Mouse (Mus musculus) urinary bladder, postnatal 4 days (tissue): ENCODE results near the gene Grwd1.
"Not testable (repeated sequence)": the region's sequence is repeated elsewhere in the genome, so short reads cannot be mapped to it uniquely, and the experiment has no call there.

Source experiments
- DNase-seq, 2 experiments: peaks; one replicate each; pipeline ENCODE4 v3.0.0; 2021 to 2022; ENCODE audit warnings: low spot score in 2 of 2

Gene Grwd1

GRCm38 (mm10) chr7:45830427-45831127 is at the start of gene Grwd1:
Grwd1 (minus strand) TSS chr7:45830944.
- peak; percentile 77 to 80 for DNase-seq

DNA sequence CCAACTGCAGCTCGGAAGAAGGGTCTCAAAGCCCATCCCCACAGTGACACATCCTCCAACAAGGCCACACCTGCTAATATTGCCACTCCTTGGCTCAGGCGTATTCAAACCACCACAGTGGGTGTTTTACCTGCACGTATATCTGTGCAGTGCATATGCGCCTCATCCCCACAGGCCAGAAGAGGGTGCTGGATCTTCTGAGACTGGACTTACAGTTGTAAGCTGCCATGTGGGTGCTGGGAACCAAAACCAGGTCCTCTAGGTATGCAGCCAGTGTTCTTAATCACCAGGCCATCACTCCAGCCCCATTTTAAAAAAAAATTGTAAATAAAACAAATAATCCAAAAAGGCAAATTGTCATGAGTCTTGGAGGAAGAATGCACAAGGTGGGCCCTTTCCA is 49.8 kb upstream of the Grwd1 start:
- no peak for DNase-seq

GRCm38 (mm10) chr7:45878278-45878677 is 47.5 kb upstream of the Grwd1 start, which contains the start of gene Grin2d:
Grin2d (minus strand) TSS chr7:45878378.
- DNase-seq = not testable (repeated sequence)

DNA sequence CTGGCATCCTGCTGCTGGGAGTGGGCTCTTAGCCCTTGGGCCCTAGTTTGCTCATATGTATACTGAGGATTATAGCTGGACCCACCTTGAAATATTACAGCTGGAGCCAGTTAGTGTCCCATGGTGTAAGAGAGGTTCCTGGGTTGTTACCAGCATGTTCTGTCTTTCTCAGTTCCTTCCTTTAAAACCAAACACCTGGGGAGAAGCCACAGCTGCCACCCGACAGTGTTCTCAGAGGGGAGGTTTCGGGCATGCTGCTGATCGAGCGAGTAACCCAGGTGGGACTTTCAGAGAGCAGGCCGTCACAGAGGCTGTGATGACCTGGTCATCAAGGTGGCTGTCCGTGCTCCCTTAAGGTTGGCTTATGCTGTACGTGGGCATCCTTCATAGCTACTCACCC is 46.2 kb upstream of the Grwd1 start:
- no peak for DNase-seq

DNA sequence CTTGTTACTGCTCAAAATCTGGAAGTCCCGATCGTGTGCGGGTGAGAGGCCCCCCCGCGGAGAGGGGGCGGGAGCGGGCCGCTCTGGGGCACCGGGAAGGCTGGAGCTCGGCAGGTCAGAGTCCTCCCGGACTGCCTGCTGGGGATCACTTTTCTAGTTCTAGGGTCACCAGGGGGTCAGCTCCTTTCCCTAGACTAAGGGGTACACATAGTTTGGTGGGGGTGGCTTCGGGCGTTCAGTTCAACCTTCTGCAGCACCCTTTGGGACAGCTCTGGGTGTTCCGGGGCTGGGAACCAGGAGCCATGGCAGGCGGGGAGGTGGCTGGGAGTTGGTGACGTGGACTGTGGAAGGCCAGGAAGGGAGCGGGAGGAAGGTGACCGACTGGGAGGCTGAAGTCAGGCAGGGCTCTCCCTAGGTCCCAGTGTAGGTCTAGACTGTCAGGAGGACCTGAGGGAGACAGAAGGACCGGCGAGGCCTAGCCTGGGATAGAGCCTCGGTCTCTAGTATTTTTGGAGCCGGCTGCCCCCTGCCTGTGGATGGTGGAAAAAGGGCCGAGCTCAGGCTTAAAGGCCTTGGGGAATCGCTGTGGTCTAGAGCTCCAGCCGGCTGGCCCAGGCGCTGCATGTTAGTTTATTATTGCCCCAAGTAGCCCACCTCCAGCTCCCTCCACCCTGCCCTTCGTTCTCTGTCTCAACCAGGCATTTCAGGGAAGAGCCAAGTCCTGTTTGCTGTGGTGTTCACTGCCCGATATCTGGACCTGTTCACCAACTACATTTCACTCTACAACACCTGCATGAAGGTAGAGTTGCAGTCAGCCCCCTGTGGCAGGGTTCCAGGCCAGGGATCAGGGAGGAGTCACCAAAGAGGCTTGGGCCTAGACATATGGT is 42.6 kb upstream of the Grwd1 start:
- no peak for DNase-seq

- DNase-seq = peak; percentile 83 to 92
Measured at GRCm38 (mm10) chr7:45872624-45873023, 41.9 kb upstream of the Grwd1 start, which contains the start of gene Kdelr1. Kdelr1 (plus strand) TSS chr7:45872772.

DNA sequence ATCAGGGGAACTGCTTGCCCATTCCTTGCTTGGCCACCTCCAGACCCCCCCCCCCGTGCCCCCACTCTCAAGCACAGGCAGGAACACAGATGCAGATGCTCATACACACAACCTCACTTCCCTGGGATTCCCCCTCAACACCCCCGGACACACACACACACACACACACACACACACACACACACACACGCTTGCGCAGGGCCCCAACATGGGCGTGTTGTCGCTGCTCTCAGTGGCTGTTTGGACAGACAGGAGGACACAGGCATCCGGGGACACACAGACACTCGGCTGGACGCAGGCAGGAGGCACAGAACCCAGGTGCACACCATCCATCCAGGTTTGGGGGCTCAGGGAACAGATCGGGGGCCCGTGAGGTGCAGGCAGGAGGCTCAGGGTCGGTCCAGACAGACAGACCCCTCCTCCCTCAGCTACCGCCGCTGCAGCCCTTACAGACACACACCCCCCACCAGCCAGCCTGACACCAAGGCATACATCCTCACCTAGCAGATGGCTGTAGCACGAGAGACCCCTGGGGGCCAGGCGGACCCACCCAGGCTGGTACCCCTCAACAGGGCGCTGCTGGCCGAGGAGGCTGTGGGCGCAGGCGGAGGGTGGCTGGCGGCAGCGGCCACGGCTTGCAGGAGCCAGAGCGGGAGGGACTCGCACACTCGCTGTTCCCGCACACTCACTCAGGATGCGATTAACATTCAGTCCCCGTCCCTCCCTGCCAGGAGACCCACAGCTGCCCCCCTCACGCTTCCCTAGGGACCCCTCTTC is 39.7 kb upstream of the Grwd1 start:
- no peak for DNase-seq

DNA sequence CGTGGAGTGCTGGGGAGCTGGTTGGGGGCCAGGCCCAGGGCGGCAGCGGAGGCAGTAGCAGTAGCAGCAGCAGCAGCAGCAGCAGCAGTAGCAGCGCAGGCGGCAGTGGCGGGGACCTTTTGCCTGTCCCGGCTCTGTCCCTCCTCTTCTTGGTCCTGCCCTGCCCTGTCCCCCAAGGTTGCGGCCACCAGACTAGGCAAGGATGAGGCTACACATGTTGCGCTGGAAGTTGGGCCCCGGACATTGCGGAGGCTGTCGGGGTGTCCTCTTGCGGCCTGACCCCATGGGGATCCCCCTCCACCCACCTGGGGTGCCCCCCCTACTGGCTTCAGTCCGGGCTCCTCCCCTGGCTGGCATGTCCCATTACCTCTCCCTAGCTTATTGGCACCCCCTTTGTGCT is 39.0 kb upstream of the Grwd1 start:
- DNase-seq = no peak

DNA sequence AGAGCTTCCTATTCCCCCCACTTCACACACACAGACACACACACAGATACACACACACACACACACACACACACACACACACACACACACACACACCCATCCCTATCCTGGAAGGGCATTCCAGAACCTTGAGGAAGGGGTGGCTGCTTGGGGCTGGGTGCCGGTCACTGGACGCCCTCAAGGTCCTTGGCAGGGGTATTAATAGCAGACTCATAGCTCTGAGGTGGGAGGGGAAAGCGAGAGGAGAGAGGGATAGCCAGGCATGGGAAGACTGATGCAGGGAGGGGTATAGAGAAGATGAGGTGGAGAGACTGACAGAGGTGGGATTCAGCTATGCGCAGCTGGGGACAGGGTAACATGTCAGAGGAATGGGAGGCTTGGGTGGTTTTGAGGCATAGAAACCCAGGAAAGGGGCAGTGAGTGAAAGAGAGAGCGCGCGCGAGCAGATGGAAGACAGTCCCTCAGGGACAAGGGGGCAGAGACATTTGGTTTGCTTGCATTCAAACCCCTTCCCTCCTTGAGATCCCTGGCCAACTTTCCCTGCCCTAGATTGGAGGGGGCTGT is 38.4 kb upstream of the Grwd1 start:
- no peak for DNase-seq

GRCm38 (mm10) chr7:45867871-45868270 is 37.1 kb upstream of the Grwd1 start:
- no peak for DNase-seq

GRCm38 (mm10) chr7:45865925-45866910 is 35.5 kb upstream of the Grwd1 start:
- peak; percentile 95 for DNase-seq

DNA sequence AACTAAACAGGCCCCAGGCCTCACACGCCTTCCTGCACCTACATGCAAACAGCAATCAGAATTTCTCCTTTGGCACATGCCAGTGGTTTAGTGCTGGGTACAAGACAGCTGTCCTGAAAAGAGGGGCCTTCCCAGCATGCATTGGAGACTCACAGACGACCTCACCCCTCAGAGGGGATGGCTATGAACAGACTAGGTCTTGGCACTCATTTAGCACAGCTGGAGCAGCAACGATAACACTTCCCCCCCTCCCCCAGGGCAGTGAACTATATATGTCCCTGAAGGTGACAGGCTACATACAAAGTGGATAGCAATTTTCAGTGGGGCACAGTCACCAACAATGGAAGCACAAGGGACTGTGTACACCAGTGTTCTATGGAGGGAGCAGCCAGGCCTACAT is 33.7 kb upstream of the Grwd1 start:
- no peak for DNase-seq

DNA sequence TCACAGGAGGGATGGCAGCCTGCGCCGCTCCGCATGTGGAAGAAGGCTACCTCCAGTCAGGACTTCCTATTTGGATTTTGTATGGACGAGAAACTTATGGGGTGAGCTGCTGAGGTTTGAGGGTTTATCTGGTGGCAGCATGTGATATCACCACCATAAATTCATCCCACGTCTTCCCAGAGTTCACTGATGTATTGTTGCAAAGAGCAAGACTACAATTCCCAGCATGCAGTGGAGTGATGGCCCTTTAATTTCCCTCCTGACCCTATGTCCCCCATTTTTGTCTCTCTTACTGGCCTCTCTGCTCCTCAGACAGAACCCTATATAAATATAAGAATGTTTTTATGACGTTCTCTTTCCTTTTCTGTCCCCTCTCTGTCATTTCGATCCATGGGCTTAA is 32.1 kb upstream of the Grwd1 start:
- no peak for DNase-seq

DNA sequence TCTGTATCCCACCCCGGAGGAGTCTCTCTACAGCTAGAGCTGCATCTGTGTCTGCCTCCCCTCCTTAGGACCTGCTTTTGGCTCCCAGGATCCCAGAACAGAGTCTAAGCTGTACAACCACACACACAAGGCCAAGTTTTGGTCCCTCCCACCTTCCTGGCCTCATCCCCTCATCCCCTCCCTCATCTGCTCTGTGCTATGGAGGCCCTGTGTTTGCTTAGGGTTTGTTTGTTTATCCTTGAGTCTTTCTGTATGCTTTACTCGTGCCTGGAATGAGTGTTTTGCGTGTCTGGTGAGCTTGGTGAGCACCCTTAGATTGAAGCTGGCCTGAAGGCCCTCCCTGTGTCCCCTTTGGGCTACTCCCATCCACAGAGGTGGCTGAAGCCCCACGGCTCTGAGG is 28.3 kb upstream of the Grwd1 start:
- DNase-seq = no peak

GRCm38 (mm10) chr7:45856950-45857901 is 26.5 kb upstream of the Grwd1 start:
- no peak for DNase-seq

GRCm38 (mm10) chr7:45853089-45853488 is 22.3 kb upstream of the Grwd1 start:
- DNase-seq = no peak

DNA sequence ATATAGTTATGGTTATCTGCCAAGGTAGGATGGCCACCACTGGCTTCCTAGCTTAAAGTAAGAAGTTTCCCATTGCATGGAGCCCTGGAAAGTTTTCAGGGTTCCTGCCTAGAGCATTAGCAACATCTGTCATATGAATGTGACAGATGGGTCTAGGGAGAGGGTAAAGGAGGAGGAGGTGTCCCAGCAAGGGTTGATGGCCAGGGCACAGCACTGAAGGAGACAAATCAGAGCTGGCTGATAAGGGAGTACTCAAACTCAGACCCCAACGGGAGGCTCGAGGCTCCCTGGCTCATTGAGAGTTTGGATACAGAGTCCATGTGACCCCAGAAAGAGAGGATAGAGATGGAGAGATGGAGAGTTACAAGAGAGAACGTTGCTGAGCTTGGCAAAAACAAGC is 19.9 kb upstream of the Grwd1 start:
- DNase-seq = no peak

DNA sequence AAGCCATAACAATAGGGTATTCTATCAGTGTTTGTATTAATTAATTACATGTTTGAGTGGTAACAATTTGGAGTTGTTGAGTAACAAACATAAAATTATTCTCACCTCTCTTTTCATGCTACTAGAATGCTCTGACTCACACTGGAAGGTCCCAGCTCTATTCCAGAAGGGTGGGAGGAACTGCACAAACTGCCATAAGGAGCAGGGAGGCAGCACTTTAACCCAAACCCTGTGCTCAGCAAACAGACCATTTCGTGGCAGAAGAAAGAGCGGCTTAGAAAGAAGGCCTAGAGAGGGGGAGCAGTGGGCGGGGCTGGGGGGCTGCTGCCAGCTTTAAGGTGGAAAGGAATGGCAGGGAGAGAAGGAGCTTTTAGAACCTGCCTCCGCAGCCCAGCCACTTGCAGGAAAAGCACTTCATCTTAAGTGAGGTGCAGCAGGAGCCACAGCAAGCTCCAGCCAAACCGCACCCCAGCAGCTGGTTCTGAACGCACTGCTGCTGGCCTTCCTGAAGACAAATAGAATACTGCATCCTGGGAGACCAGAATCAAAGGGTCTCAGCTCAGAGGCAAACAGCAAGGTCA is 17.8 kb upstream of the Grwd1 start:
- no peak for DNase-seq
